Mouse (Mus musculus): ENCODE measurements around the gene Hmgn2.

Hmgn2 gene

GRCm38 (mm10) chr4:133978021-133978711 lies 9.7 kb upstream of the Hmgn2 start:
- DNase-seq = no peak

GRCm38 (mm10) chr4:133971741-133972140 lies 3.3 kb upstream of the Hmgn2 start:
- no peak for DNase-seq

- DNase-seq = no peak
These were observed 2.4 kb upstream of the Hmgn2 start for GRCm38 (mm10) chr4:133970876-133971275.

- no peak for DNase-seq
These were observed 1.7 kb upstream of the Hmgn2 start for GRCm38 (mm10) chr4:133970196-133970595.

- DNase-seq = no peak
These were observed 792 bp upstream of the Hmgn2 start for GRCm38 (mm10) chr4:133969114-133969770.

- DNase-seq = peak; percentile 95
These were observed 642 bp downstream of the Hmgn2 start for GRCm38 (mm10) chr4:133967866-133968149.

GRCm38 (mm10) chr4:133967138-133967865 lies 1.1 kb downstream of the Hmgn2 start:
- peak; percentile 99 for DNase-seq

- no peak for DNase-seq
These were observed 2.0 kb downstream of the Hmgn2 start for GRCm38 (mm10) chr4:133966271-133966940.

GRCm38 (mm10) chr4:133962566-133962965 lies 5.9 kb downstream of the Hmgn2 start:
- no peak for DNase-seq

GRCm38 (mm10) chr4:133958884-133959283 lies 9.6 kb downstream of the Hmgn2 start:
- DNase-seq = no peak

GRCm38 (mm10) chr4:133956358-133956757 lies 12.1 kb downstream of the Hmgn2 start:
- DNase-seq = no peak

- DNase-seq = no peak
These were observed 21.7 kb downstream of the Hmgn2 start for GRCm38 (mm10) chr4:133946736-133947135.

GRCm38 (mm10) chr4:133943791-133944190 lies 24.7 kb downstream of the Hmgn2 start:
- no peak for DNase-seq

- DNase-seq = no peak
These were observed 25.8 kb downstream of the Hmgn2 start for GRCm38 (mm10) chr4:133942679-133943078.

- no peak for DNase-seq
These were observed 26.9 kb downstream of the Hmgn2 start for GRCm38 (mm10) chr4:133941576-133941975.

- no peak for DNase-seq
These were observed 27.8 kb downstream of the Hmgn2 start for GRCm38 (mm10) chr4:133940386-133941260.

- DNase-seq = no peak
These were observed 30.4 kb downstream of the Hmgn2 start for GRCm38 (mm10) chr4:133938077-133938476.

- DNase-seq = no peak
These were observed 36.7 kb downstream of the Hmgn2 start for GRCm38 (mm10) chr4:133931785-133932184.

GRCm38 (mm10) chr4:133931349-133931748 lies 37.1 kb downstream of the Hmgn2 start:
- no peak for DNase-seq

GRCm38 (mm10) chr4:133929278-133929670 lies 39.2 kb downstream of the Hmgn2 start:
- no peak for DNase-seq

GRCm38 (mm10) chr4:133928576-133929277 lies 39.7 kb downstream of the Hmgn2 start:
- DNase-seq = peak; percentile 34

- no peak for DNase-seq
These were observed 43.2 kb downstream of the Hmgn2 start for GRCm38 (mm10) chr4:133925204-133925603.

Data from thymus, postnatal 14 days (tissue).